Mouse (Mus musculus) embryonic facial prominence, embryonic 14.5 days (tissue): ENCODE data around the gene Spaca7. TPM values are rescaled to one million over a fixed set of nuclear protein-coding genes. Genes with fewer than 3 reads are reported as not detected.

Source experiments
- ATAC-seq: fragments of 200-750 bp; cut with Nextera tagmentation; 2 replicates; pipeline ENCODE4 v1.8.0; 2017; ENCODE audit warnings: low read depth, moderate number of reproducible peaks, moderate TSS enrichment
- DNase-seq: peaks from one replicate; pipeline ENCODE4 v3.0.0-alpha.2; 2015; ENCODE audit warnings: low spot score
- H3K27ac ChIP-seq: fragments of 300-500 bp; sonication (generic); replicated peaks from 2 replicates; pipeline ENCODE4 v1.5.1; 2014; ENCODE audit warnings: low read depth, mild to moderate bottlenecking, low read length, moderate library complexity
- H3K27me3 ChIP-seq: fragments of 300-500 bp; sonication (generic); replicated peaks from 2 replicates; pipeline ENCODE4 v1.6.1; 2014; ENCODE audit warnings: low read length; ENCODE audit not compliant: control insufficient read depth, insufficient read depth
- H3K36me3 ChIP-seq: fragments of 300-500 bp; sonication (generic); 2 replicates; pipeline ENCODE4 v1.6.1; 2014; ENCODE audit warnings: low read length, mixed read lengths; ENCODE audit not compliant: control insufficient read depth, insufficient read depth
- H3K4me1 ChIP-seq: fragments of 300-500 bp; sonication (generic); 2 replicates; pipeline ENCODE4 v1.6.1; 2014; ENCODE audit warnings: antibody characterized with exemption, low read length; ENCODE audit not compliant: control insufficient read depth, insufficient read depth
- H3K4me2 ChIP-seq: fragments of 300-500 bp; sonication (generic); 2 replicates; pipeline ENCODE4 v1.6.1; 2014; ENCODE audit warnings: low read depth, mild to moderate bottlenecking, low read length, moderate library complexity, mixed read lengths
- H3K4me3 ChIP-seq: fragments of 300-500 bp; sonication (generic); 2 replicates; pipeline ENCODE4 v1.5.1; 2014; ENCODE audit warnings: low read depth, mild to moderate bottlenecking, low read length
- H3K9ac ChIP-seq: fragments of 300-500 bp; sonication (generic); 2 replicates; pipeline ENCODE4 v1.6.1; 2014; ENCODE audit warnings: low read depth, mild to moderate bottlenecking, low read length, moderate library complexity, mixed read lengths
- H3K9me3 ChIP-seq: fragments of 300-500 bp; sonication (generic); 2 replicates; pipeline ENCODE4 v1.6.1; 2016; ENCODE audit warnings: low read length; ENCODE audit not compliant: control insufficient read depth
- WGBS: fragments of 180-500 bp; shearing (Covaris S2); extraction: QIAGEN DNeasy Blood & Tissue Kit; methylation state at CpG from one replicate; pipeline ENCODE4 v1.1.7; 2014; 5-methylcytosine and 5-hydroxymethylcytosine counted together
- polyA plus RNA-seq: library from polyadenylated mRNA; unstranded; fragments of >200 nt; fragmentation: Nextera tagmentation; extraction: Ambion mirVana; gene quantifications from 2 replicates; pipeline ENCODE4 v1.2.1, GENCODE M21; 2014

The Spaca7 gene
- polyA plus RNA-seq, 1 experiment from 2014 or later: not detected

DNA sequence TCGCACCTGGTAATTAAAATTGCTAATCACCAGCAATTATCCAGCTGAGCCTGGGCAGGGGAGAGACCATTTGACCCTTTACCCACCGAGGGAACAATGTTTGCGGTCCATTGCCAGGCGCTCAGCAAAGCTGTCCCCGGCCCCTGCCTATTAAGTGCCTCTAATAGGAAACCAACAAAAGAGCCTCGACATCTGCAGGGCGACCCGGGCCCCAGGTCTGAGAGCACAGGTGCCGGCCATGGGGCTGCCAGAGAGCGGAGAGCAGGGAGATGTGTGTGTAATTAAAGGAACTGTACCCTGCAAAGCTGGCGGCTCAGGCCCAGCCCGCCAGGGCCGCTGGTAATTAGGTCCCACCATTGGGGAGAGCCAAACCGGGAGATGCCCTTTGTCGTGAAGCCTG, 24.6 kb upstream of the Spaca7 start:
- 7% methylated on average over 15 of the region's 15 CpGs for WGBS
- H3K27me3 ChIP-seq: peaks cover 6% of the 10 kb centered on the region
- no peak overlapping the region for H3K4me3 ChIP-seq
- H3K9ac ChIP-seq: no peak overlapping the region
- no peak overlapping the region for H3K4me2 ChIP-seq
- H3K27ac ChIP-seq: no peak overlapping the region
- peak; percentile 26 for DNase-seq
- no peaks in the 10 kb centered on the region for H3K36me3 ChIP-seq
- peak; percentile 47; the same call in 1 of the 2 replicates for ATAC-seq
- no peaks in the 10 kb centered on the region for H3K4me1 ChIP-seq
- H3K9me3 ChIP-seq: no peaks in the 10 kb centered on the region

DNA sequence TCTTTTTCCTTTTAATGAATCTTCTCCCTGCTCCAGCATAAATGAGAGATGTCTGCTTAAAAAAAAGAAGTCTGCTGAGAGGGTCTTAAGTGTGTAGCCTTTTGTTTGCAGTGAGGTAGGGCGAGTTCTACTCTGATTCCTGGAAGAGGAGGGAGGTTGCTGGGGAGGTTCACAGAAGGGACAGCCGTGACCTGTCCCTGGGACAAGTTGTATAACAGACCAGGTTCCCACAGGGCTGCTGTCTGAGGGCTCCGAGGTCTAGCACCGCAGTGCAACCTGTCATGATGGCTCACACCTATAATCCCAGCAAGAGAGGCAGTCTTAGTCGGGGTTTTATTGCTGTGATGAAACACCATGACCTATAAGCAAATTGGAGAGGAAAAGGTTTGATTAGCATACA, 24.1 kb upstream of the Spaca7 start:
- Histone ChIP-seq H3K4me3 (no peak overlapping the region), H3K9ac (no peak overlapping the region), H3K27me3 (peaks cover 6% of the 10 kb centered on the region), H3K4me2 (no peak overlapping the region), H3K36me3 (no peaks in the 10 kb centered on the region), H3K27ac (no peak overlapping the region), H3K4me1 (no peaks in the 10 kb centered on the region), H3K9me3 (no peaks in the 10 kb centered on the region)
- ATAC-seq (no peak), DNase-seq (no peak)
- WGBS: 48% methylated on average over 5 of the region's 5 CpGs

DNA sequence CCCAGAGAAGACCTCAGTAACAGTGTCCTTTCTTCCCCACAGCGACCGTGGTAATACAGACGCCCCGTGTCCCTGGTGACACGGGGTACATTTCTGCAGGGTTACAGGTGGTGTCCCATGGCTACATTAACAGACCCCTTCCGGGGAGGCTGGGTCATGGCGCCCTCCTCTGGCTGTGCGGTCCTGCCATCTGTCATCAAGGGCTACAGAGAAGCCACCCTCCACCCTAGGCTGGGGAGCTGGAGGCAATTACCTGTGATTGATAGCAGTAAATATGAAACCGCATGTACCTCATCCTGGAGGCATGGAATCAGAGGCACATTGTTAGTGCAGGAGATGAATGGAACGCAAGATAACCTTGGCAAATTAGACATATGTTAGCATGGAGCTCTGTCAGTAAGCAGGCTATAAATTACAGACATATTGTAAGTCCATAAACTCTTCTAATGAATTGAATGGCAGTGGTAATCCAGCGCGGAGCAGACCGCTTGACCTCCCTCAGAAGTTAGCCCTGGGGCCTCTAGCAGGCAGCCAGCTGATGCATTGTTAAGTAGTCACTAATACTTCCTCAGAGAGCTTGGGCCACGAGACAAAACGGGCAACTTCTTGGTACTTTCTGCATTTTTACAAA, 17.2 kb upstream of the Spaca7 start:
- Histone ChIP-seq H3K9me3 (no peaks in the 10 kb centered on the region), H3K27me3 (no peaks in the 10 kb centered on the region; the same call in 1 of the 2 replicates), H3K27ac (no peak overlapping the region), H3K4me3 (no peak overlapping the region), H3K36me3 (no peaks in the 10 kb centered on the region), H3K4me1 (no peaks in the 10 kb centered on the region), H3K4me2 (no peak overlapping the region), H3K9ac (no peak overlapping the region)
- 30% methylated on average over 15 of the region's 15 CpGs for WGBS
- ATAC-seq: no peak
- no peak for DNase-seq

DNA sequence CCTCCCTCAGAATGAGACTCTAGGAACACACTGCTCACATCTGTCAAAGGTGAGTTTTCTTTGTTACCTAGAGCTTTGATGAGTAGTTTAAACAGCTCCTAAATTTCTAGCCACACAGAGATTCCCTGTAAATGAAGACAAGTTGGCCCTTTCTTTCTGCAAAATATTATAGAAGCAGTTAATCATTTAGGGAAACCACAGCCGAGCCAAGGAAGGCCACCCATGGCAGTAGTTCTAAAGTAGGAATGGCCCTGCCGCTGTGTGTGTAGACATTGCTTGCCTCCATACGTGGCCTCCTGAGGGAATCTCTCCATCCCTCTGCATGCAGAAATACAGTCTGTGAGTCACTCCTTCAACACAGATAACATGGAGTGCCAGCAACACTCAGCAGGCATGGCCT, 14.0 kb upstream of the Spaca7 start:
- DNase-seq: no peak
- Histone ChIP-seq H3K4me1 (no peaks in the 10 kb centered on the region), H3K27ac (no peak overlapping the region), H3K4me3 (no peak overlapping the region), H3K9me3 (no peaks in the 10 kb centered on the region), H3K4me2 (no peak overlapping the region), H3K9ac (no peak overlapping the region), H3K27me3 (peaks cover 11% of the 10 kb centered on the region; the same call in 1 of the 2 replicates), H3K36me3 (no peaks in the 10 kb centered on the region)
- WGBS: 78% methylated on average over 3 of the region's 3 CpGs
- no peak for ATAC-seq

DNA sequence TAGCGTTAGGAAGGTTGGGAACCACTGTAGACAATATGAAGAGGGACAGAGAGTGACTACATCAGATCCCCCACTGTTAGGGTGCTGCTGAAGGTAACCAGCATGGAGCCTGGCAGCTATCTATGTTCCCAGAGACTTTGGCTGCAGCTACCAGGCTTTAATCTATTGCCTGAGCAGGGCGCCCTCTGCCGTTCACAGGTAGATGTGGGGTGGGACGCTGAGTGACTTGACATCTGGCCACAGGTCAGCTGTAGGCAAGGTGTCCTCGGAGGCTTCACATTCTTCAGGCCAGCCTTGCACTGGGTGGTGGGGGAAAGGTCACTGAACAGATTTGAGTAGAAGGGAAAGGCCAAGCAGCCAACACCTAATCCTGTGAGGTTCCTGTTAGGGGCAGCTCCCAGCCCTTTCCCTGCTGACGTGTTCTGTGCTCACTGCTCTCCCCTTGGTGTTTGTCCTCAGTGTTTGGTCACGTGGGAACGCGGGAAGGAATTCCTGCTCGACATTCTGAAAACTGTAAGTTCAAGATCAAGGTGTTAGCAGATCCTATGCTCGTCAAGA, 11.3 kb upstream of the Spaca7 start:
- H3K36me3 ChIP-seq: no peaks in the 10 kb centered on the region
- ATAC-seq (no peak), DNase-seq (peak; percentile 68)
- H3K27me3 ChIP-seq: peaks cover 19% of the 10 kb centered on the region; the same call in 1 of the 2 replicates
- no peak overlapping the region for H3K9ac ChIP-seq
- no peak overlapping the region for H3K27ac ChIP-seq
- H3K4me3 ChIP-seq: no peak overlapping the region
- H3K9me3 ChIP-seq: no peaks in the 10 kb centered on the region
- no peaks in the 10 kb centered on the region for H3K4me1 ChIP-seq
- 20% methylated on average over 11 of the region's 11 CpGs for WGBS
- H3K4me2 ChIP-seq: no peak overlapping the region

DNA sequence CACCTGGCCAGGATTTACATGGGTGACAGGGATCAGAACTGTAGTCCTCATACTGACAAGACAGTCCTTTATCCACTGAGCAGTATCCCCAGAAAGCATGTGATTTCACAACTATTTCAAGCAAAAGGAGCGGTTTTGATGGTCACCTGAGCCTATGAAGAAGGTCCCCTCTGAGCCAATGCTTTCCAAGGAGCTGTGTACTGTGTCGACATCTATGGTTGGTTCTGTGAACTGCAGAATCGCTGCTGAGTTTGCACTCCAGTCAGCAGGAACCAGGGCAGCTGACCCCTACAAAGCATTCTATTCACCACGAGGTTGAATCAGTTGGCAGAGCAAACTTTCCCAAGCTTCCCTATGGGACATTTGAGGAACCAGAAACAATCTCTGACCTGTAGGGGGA, 8.5 kb upstream of the Spaca7 start:
- H3K4me2 ChIP-seq: no peak overlapping the region
- DNase-seq: peak; percentile 67
- no peaks in the 10 kb centered on the region for H3K4me1 ChIP-seq
- H3K9ac ChIP-seq: no peak overlapping the region
- no peaks in the 10 kb centered on the region for H3K9me3 ChIP-seq
- H3K27ac ChIP-seq: no peak overlapping the region
- WGBS: 2% methylated on average over 4 of the region's 4 CpGs
- no peaks in the 10 kb centered on the region for H3K36me3 ChIP-seq
- no peak overlapping the region for H3K4me3 ChIP-seq
- peaks cover 19% of the 10 kb centered on the region; the same call in 1 of the 2 replicates for H3K27me3 ChIP-seq
- no peak for ATAC-seq

DNA sequence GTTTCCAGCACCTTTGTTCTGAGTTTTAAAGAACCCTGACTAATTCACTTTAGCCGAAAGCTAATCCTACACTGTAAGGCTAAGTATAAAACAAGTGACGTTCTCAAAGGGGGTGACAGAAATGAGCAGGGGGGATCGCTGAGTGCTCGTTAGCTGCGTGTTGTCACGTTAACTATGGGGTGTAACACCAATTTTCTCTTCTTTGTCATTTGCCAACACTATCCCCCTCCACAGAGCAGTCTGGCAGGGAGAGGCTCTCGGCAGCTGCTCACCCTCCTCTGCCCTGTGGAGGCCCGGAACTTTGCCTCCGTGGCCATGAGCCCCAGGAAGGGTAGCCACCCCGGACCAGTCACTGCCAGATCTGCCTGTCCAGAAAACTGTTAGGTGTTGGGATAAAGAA, 7.3 kb upstream of the Spaca7 start:
- 54% methylated on average over 10 of the region's 10 CpGs for WGBS
- Histone ChIP-seq H3K36me3 (no peaks in the 10 kb centered on the region), H3K9me3 (no peaks in the 10 kb centered on the region), H3K9ac (no peak overlapping the region), H3K27me3 (peaks cover 19% of the 10 kb centered on the region; the same call in 1 of the 2 replicates), H3K4me1 (no peaks in the 10 kb centered on the region), H3K4me3 (no peak overlapping the region), H3K4me2 (no peak overlapping the region), H3K27ac (no peak overlapping the region)
- ATAC-seq (no peak), DNase-seq (no peak)

DNA sequence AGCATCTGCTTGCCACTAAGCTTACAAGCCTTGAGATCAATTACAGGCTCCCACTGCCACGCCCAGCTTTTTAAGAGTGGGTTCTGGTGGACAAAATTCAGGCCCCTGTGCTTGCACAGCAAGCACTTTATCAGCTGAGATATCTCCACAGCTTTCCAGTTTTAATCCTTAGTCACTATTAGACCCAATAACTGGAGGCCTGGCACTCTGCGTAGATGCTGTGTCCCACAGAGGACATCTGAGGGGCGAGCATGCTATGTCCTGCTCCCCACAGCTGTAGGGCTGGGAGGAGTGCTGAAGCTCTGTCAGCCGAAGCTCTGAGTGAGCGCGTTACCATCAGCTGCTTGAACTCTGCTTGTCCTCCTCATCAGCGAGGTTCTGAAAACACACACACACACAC, 6.3 kb upstream of the Spaca7 start:
- Histone ChIP-seq H3K4me3 (no peak overlapping the region), H3K4me2 (no peak overlapping the region), H3K27me3 (peaks cover 18% of the 10 kb centered on the region; the same call in 1 of the 2 replicates), H3K36me3 (no peaks in the 10 kb centered on the region), H3K4me1 (no peaks in the 10 kb centered on the region), H3K9ac (no peak overlapping the region), H3K9me3 (no peaks in the 10 kb centered on the region), H3K27ac (no peak overlapping the region)
- ATAC-seq (no peak), DNase-seq (no peak)
- 44% methylated on average over 7 of the region's 7 CpGs for WGBS

DNA sequence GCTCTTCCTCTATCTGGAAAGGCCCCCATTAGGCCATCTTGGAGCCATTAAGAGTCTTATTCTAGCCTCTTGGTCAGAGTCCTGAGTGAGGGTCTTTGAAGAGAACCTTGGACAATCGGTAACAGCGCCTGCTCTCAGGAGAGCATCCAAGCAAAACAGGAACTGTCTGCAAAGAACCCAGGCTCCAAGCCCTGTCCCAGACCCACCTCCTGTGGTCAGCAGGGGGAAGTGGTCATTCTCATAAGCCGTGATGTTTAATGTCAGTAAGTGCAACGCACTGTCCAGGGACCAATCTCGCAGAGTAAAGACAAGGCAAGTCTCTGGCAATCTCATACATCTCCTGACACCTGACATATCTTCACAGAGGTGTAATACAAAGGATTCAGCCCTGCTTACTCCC, 3.2 kb downstream of the Spaca7 start:
- Histone ChIP-seq H3K36me3 (no peaks in the 10 kb centered on the region), H3K4me2 (no peak overlapping the region), H3K4me3 (no peak overlapping the region), H3K9me3 (no peaks in the 10 kb centered on the region), H3K27me3 (peaks cover 6% of the 10 kb centered on the region), H3K27ac (no peak overlapping the region), H3K9ac (no peak overlapping the region), H3K4me1 (no peaks in the 10 kb centered on the region)
- DNase-seq: no peak
- 63% methylated on average over 5 of the region's 5 CpGs for WGBS
- no peak for ATAC-seq
